Mouse (Mus musculus): ENCODE measurements around the gene Pdcd2. TPM values are rescaled to one million over a fixed set of nuclear protein-coding genes. Genes with fewer than 3 reads are reported as not detected.

Pdcd2 gene
- polyA plus RNA-seq (2014; fragmentation: Nextera tagmentation; extraction: Ambion mirVana) = 57.2 and 64.2 TPM in 2 replicates

DNA sequence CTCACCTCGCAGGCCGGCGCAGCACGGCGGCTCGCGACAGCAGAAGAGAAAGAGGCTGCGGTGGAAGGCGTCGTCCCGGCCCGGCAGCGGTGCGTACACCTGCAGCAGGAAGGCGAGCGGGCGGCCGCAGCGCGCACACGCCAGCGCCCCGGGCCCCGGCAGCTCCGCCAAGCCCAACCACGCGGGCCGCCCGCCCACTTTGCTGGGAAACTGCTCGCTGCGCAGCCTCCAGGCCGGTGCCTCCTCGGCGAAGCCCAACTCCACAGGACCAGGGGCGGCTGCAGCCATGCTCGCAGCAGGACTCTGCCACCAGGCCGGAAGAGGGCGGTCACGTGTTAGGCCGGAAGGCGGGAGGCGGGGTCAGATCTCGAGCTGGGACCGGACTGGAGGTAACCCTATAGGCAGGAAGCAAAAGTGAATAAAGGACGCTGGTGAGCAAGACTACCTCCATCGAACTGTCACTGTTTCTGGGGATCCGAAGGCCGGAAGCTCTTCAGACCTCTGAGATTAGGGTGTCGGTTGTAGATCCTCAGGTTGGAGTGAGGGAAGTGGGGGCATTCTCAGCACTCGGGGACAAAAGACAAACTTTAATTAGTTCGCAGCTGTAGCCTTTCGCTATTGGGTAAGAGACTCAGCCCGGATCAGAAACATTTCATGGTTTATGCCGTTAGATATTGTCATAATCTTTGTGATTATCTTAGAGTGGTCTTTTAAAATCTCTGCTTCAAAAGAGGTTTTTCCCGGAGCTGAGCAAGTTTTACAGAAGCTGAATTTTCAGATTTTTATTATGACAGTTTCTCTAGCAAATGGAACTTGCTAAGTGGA lies at the start of gene Pdcd2:
Gene Pdcd2 (minus strand): TSS at position 316 of the 825 bp plus-strand sequence.
- peak; percentile 99 for ATAC-seq (replicated peaks; ENCODE audit: insufficient number of reproducible peaks, low FRiP score, low TSS enrichment, low read depth)
- Histone ChIP-seq H3K4me1 (ENCODE audit: control insufficient read depth, insufficient read depth, low read length) (no peaks in the 10 kb centered on the region; the same call in 1 of the 2 replicates), H3K36me3 (replicated peaks; ENCODE audit: control insufficient read depth, insufficient read depth, low read depth, low read length) (no peaks in the 10 kb centered on the region; the same call in 1 of the 2 replicates), H3K9ac (replicated peaks; ENCODE audit: low read length) (peak within 1 kb of the TSS; percentile 85), H3K27ac (replicated peaks; ENCODE audit: low read depth, low read length) (peak within 1 kb of the TSS; percentile 80), H3K9me3 (replicated peaks; ENCODE audit: control insufficient read depth, low read length) (no peaks in the 10 kb centered on the region), H3K4me2 (ENCODE audit: low read depth, low read length) (peak within 1 kb of the TSS; percentile 76), H3K4me3 (ENCODE audit: low read depth, low read length) (peak within 1 kb of the TSS; percentile 84), H3K27me3 (ENCODE audit: control insufficient read depth, insufficient read depth, low read length) (no peaks in the 10 kb centered on the region)
- 1% methylated on average over 55 of the region's 55 CpGs for WGBS
- DNase-seq (ENCODE audit: low spot score) = peak; percentile 97

DNA sequence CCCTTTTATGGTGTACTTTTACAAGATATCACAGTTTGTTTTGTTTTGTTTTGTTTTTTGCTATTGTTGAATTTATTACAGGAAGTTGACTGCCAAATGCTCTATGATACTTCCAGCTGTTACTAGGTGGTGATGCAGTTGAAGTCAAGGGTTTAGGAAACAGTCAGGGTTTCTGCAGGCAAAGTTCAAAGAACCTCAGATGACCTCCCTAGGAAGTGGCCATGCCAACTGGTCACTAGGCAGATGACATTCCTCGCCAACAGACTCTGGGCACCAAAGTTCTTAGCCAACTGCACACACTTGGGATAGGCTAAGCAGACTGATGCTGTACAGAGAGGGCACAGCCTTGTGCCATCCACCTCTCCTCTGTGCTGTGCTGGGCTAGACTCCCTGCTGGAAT lies 48.0 kb upstream of the Pdcd2 start:
- Histone ChIP-seq H3K36me3 (replicated peaks; ENCODE audit: control insufficient read depth, insufficient read depth, low read depth, low read length) (no peaks in the 10 kb centered on the region), H3K27me3 (ENCODE audit: control insufficient read depth, insufficient read depth, low read length) (no peaks in the 10 kb centered on the region), H3K4me3 (ENCODE audit: low read depth, low read length) (no peak overlapping the region), H3K9ac (replicated peaks; ENCODE audit: low read length) (no peak overlapping the region), H3K27ac (replicated peaks; ENCODE audit: low read depth, low read length) (no peak overlapping the region), H3K4me2 (ENCODE audit: low read depth, low read length) (no peak overlapping the region), H3K4me1 (ENCODE audit: control insufficient read depth, insufficient read depth, low read length) (no peaks in the 10 kb centered on the region), H3K9me3 (replicated peaks; ENCODE audit: control insufficient read depth, low read length) (no peaks in the 10 kb centered on the region)
- DNase-seq (ENCODE audit: low spot score) (no peak), ATAC-seq (replicated peaks; ENCODE audit: insufficient number of reproducible peaks, low FRiP score, low TSS enrichment, low read depth) (no peak)
- WGBS = 60% methylated on average over 1 of the region's 1 CpGs

DNA sequence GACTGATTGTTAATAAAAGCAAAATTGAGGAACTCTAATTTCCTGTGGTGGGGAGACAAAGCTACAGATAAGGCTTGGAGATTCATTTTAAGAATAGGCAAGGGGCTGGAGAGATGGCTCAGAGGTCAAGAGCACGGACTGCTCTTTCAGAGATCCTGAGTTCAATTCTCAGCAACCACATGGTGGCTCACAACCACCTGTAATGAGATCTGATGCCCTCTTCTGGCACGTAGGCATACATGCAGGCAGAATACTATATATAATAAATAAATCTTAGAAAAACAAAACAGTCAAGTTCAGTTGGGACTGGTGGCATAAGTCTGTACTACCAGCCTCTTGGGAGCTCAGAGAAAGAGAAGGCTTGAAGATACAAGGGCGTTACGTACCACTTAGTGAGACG lies 39.8 kb upstream of the Pdcd2 start:
- WGBS = 69% methylated on average over 5 of the region's 5 CpGs
- H3K27me3 ChIP-seq (ENCODE audit: control insufficient read depth, insufficient read depth, low read length) = no peaks in the 10 kb centered on the region
- no peak for ATAC-seq (replicated peaks; ENCODE audit: insufficient number of reproducible peaks, low FRiP score, low TSS enrichment, low read depth)
- DNase-seq (ENCODE audit: low spot score) = no peak
- H3K4me1 ChIP-seq (ENCODE audit: control insufficient read depth, insufficient read depth, low read length) = no peaks in the 10 kb centered on the region
- no peak overlapping the region for H3K4me3 ChIP-seq (ENCODE audit: low read depth, low read length)
- H3K4me2 ChIP-seq (ENCODE audit: low read depth, low read length) = no peak overlapping the region
- H3K9ac ChIP-seq (replicated peaks; ENCODE audit: low read length) = no peak overlapping the region
- H3K9me3 ChIP-seq (replicated peaks; ENCODE audit: control insufficient read depth, low read length) = no peaks in the 10 kb centered on the region
- no peak overlapping the region for H3K27ac ChIP-seq (replicated peaks; ENCODE audit: low read depth, low read length)
- H3K36me3 ChIP-seq (replicated peaks; ENCODE audit: control insufficient read depth, insufficient read depth, low read depth, low read length) = no peaks in the 10 kb centered on the region

DNA sequence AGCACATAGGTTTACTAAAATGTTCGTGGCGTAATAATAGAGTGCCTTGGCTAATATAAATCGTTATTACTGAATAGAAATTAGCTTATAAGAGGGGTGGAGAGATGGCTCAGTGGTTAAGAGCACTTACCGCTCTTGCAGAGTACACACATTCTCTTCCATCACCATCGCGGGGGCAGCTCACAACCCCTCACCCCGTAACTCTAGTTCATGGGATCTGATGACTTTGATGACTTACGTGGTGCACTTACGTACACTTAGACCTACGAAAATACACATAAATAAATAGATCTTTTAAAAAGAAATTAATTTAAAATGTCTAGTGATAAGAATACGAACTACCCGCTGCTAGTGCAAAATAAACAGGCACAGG lies 37.8 kb upstream of the Pdcd2 start:
- H3K4me2 ChIP-seq (ENCODE audit: low read depth, low read length) = peak overlapping the region; percentile 33
- H3K9me3 ChIP-seq (replicated peaks; ENCODE audit: control insufficient read depth, low read length) = no peaks in the 10 kb centered on the region
- no peak for DNase-seq (ENCODE audit: low spot score)
- H3K9ac ChIP-seq (replicated peaks; ENCODE audit: low read length) = peak overlapping the region; percentile 37; the same call in 1 of the 2 replicates
- H3K36me3 ChIP-seq (replicated peaks; ENCODE audit: control insufficient read depth, insufficient read depth, low read depth, low read length) = no peaks in the 10 kb centered on the region
- WGBS = 46% methylated on average over 12 of the region's 12 CpGs
- no peaks in the 10 kb centered on the region for H3K27me3 ChIP-seq (ENCODE audit: control insufficient read depth, insufficient read depth, low read length)
- no peaks in the 10 kb centered on the region for H3K4me1 ChIP-seq (ENCODE audit: control insufficient read depth, insufficient read depth, low read length)
- peak overlapping the region; percentile 58 for H3K4me3 ChIP-seq (ENCODE audit: low read depth, low read length)
- H3K27ac ChIP-seq (replicated peaks; ENCODE audit: low read depth, low read length) = no peak overlapping the region
- no peak for ATAC-seq (replicated peaks; ENCODE audit: insufficient number of reproducible peaks, low FRiP score, low TSS enrichment, low read depth)

DNA sequence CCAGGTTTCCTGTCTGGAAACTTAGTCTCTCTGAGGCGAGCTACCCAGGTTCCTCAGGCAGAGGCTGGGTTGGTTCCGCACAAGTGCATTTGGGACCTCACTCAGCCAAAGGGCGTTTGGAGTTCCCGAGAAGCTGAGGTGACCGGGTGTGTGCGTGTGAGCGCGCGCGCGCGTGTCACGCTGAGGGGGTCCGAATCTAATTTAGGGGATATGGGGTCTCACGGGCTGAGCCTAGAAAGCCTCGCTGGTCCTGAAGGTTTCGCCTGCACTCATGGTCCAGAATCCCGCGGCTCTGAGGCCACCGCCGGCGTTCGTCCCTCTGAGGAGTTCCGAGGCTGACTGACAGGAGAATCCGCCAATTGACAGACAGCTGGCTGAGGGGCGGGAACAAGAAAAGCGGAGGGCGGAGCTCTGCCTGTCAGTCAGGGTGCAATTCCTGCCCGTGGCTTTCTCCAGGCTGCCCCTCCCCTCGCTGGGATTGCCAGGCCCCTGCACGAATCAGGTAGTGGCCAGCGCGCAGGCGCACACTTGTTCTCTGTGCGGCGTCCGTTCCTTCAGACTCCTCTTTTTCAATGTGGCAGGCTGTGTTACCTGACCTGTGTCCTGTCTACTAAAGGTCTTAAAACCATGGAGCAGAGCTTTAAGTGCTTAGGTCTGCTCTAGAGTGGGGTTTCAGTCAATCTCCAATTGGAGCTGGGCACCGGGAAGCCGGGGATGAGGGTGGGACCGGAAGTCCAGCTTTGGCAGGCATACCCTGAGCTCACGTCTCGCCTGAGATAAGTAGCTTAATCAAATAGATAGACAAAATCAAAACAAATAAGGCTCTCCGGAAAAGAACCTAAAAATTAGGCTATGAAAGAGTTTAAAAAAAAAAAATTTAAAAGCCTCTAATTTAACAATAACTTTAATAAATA lies 37.2 kb upstream of the Pdcd2 start, which contains the start of gene Prdm9:
Gene Prdm9 (minus strand): TSS at position 341 of the 914 bp plus-strand sequence.
- Histone ChIP-seq H3K9me3 (replicated peaks; ENCODE audit: control insufficient read depth, low read length) (no peaks in the 10 kb centered on the region), H3K36me3 (replicated peaks; ENCODE audit: control insufficient read depth, insufficient read depth, low read depth, low read length) (no peaks in the 10 kb centered on the region), H3K27ac (replicated peaks; ENCODE audit: low read depth, low read length) (peak within 1 kb of the TSS; percentile 81), H3K9ac (replicated peaks; ENCODE audit: low read length) (peak within 1 kb of the TSS; percentile 74), H3K4me3 (ENCODE audit: low read depth, low read length) (peak within 1 kb of the TSS; percentile 58), H3K27me3 (ENCODE audit: control insufficient read depth, insufficient read depth, low read length) (no peaks in the 10 kb centered on the region), H3K4me1 (ENCODE audit: control insufficient read depth, insufficient read depth, low read length) (no peaks in the 10 kb centered on the region), H3K4me2 (ENCODE audit: low read depth, low read length) (peak within 1 kb of the TSS; percentile 84)
- DNase-seq (ENCODE audit: low spot score) = peak; percentile 99
- WGBS = under 1% methylated on average over 43 of the region's 43 CpGs
- ATAC-seq (replicated peaks; ENCODE audit: insufficient number of reproducible peaks, low FRiP score, low TSS enrichment, low read depth) = peak; percentile 98

DNA sequence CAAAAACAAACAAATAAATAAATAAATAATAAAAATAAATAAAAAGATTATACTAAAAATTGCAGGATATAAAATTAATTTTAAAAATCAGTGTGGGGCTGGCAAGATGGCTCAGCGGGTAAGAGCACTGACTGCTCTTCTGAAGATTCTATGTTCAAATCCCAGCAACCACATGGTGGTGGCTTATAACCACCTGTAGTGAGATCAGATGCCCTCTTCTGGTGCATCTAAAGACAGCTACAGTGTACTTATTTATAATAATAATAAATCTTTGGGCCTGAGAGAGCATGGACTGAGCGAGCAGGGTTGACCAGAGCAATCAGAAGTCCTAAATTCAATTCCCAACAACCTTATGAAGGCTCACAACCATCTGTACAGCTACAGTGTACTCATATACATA lies 32.8 kb upstream of the Pdcd2 start:
- Histone ChIP-seq H3K4me1 (ENCODE audit: control insufficient read depth, insufficient read depth, low read length) (no peaks in the 10 kb centered on the region), H3K27ac (replicated peaks; ENCODE audit: low read depth, low read length) (no peak overlapping the region), H3K9me3 (replicated peaks; ENCODE audit: control insufficient read depth, low read length) (no peaks in the 10 kb centered on the region), H3K4me2 (ENCODE audit: low read depth, low read length) (no peak overlapping the region), H3K27me3 (ENCODE audit: control insufficient read depth, insufficient read depth, low read length) (no peaks in the 10 kb centered on the region), H3K9ac (replicated peaks; ENCODE audit: low read length) (no peak overlapping the region), H3K4me3 (ENCODE audit: low read depth, low read length) (no peak overlapping the region), H3K36me3 (replicated peaks; ENCODE audit: control insufficient read depth, insufficient read depth, low read depth, low read length) (no peaks in the 10 kb centered on the region)
- DNase-seq (ENCODE audit: low spot score) (no peak), ATAC-seq (replicated peaks; ENCODE audit: insufficient number of reproducible peaks, low FRiP score, low TSS enrichment, low read depth) (no peak)
- 84% methylated on average over 2 of the region's 2 CpGs for WGBS

DNA sequence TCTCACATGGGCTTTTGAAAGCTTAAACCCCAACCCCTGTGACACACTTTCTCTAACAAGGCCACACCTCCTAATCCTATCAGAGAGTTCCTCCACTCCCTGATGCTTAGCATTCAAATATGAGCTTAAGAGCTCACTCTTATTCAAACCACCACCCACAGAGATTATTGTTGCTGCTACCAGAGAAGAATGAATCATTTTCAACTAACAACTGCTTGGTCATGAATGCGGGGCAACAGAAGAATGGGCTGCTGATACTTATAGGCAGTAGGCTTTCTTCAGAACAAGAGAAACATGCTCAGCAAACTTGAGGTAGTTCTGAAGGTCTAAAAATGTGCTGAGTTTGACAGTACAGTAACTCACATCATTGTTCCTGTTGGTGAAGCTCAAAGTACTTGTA lies 22.6 kb upstream of the Pdcd2 start:
- WGBS = 60% methylated on average over 1 of the region's 1 CpGs
- Histone ChIP-seq H3K4me2 (ENCODE audit: low read depth, low read length) (no peak overlapping the region), H3K9ac (replicated peaks; ENCODE audit: low read length) (no peak overlapping the region), H3K36me3 (replicated peaks; ENCODE audit: control insufficient read depth, insufficient read depth, low read depth, low read length) (no peaks in the 10 kb centered on the region), H3K27me3 (ENCODE audit: control insufficient read depth, insufficient read depth, low read length) (no peaks in the 10 kb centered on the region), H3K9me3 (replicated peaks; ENCODE audit: control insufficient read depth, low read length) (no peaks in the 10 kb centered on the region), H3K27ac (replicated peaks; ENCODE audit: low read depth, low read length) (no peak overlapping the region), H3K4me1 (ENCODE audit: control insufficient read depth, insufficient read depth, low read length) (no peaks in the 10 kb centered on the region), H3K4me3 (ENCODE audit: low read depth, low read length) (no peak overlapping the region)
- DNase-seq (ENCODE audit: low spot score) = no peak
- no peak for ATAC-seq (replicated peaks; ENCODE audit: insufficient number of reproducible peaks, low FRiP score, low TSS enrichment, low read depth)
